ENCODE assay signal across 12 mouse cellular contexts in genomic region chr19:27919040-27919439, GRCm38 (mm10).
DNase-seq lines count a peak whose midpoint lies in the region; ATAC-seq lines count a peak whose summit lies in the region.
"Had no signal": no experiment of that assay in that cellular context is flagged by ENCODE, and none has a peak within 500 bp of the region (broad histone marks: within the 10 kb centered on the region; RNA-seq: fewer than 3 reads in every experiment).

No protein-coding gene starts in this region.

- DNase-seq in forebrain, embryonic 14.5 days (ENCODE audit: low spot score), result peak; percentile 10
- peak; percentile 12 to 13 for DNase-seq in kidney, postnatal 4 days
- no peak for DNase-seq in kidney, adult 18-20 months
- peak; percentile 33 for DNase-seq in thymus, postnatal 4 days
- no peak for DNase-seq in thymus, adult 18-20 months
- DNase-seq in c-Kit-positive CD71-positive TER-119-positive erythroid progenitor cells, embryonic 14.5 days (ENCODE audit: low spot score), result no peak
- DNase-seq: cerebellum, adult 8-10 months; right cerebral cortex, adult 18-20 months had no signal

- no peaks in the 10 kb centered on the region for H3K27me3 ChIP-seq in forebrain, embryonic 14.5 days (replicated peaks; ENCODE audit: control insufficient read depth, insufficient read depth, low read length)
- H3K27me3 ChIP-seq in forebrain, embryonic 15.5 days, result no peaks in the 10 kb centered on the region

- no peaks in the 10 kb centered on the region for H3K36me3 ChIP-seq in forebrain, embryonic 14.5 days (ENCODE audit: control insufficient read depth, insufficient read depth, low read length)
- no peaks in the 10 kb centered on the region for H3K36me3 ChIP-seq in forebrain, embryonic 15.5 days
- H3K36me3 ChIP-seq: limb, embryonic 10.5 days had no signal

- ATAC-seq in forebrain, embryonic 14.5 days, result no peak
- no peak for ATAC-seq in forebrain, embryonic 15.5 days (replicated peaks)
- no peak for ATAC-seq in inflammation-experienced regulatory T-cells, adult 6 months

- H3K4me2 ChIP-seq in forebrain, embryonic 14.5 days (ENCODE audit: low read length), result no peak overlapping the region
- H3K4me2 ChIP-seq in forebrain, embryonic 15.5 days (replicated peaks), result no peak overlapping the region

- WGBS in forebrain, embryonic 14.5 days, result 51% methylated on average over 2 of the region's 2 CpGs
- whole genome bisulfite sequencing in forebrain, embryonic 15.5 days, result 55% methylated on average over 2 of the region's 2 CpGs

- H3K4me3 ChIP-seq in forebrain, embryonic 14.5 days (ENCODE audit: low read depth, low read length), result no peak overlapping the region
- no peak overlapping the region for H3K4me3 ChIP-seq in forebrain, embryonic 15.5 days
- H3K4me3 ChIP-seq: limb, embryonic 10.5 days had no signal

- peaks cover 5% of the 10 kb centered on the region; the same call in 1 of the 2 replicates for H3K4me1 ChIP-seq in forebrain, embryonic 14.5 days (ENCODE audit: control insufficient read depth, insufficient read depth, low read length)
- peaks cover 9% of the 10 kb centered on the region for H3K4me1 ChIP-seq in forebrain, embryonic 15.5 days
- H3K4me1 ChIP-seq: limb, embryonic 10.5 days had no signal

- H3K27ac ChIP-seq in forebrain, embryonic 14.5 days (ENCODE audit: low read depth, low read length), result no peak overlapping the region
- no peak overlapping the region for H3K27ac ChIP-seq in forebrain, embryonic 15.5 days (replicated peaks)
- H3K27ac ChIP-seq: limb, embryonic 10.5 days; macrophage had no signal

- no peaks in the 10 kb centered on the region for H3K9me3 ChIP-seq in forebrain, embryonic 14.5 days (replicated peaks; ENCODE audit: control insufficient read depth, low read length)
- H3K9me3 ChIP-seq in forebrain, embryonic 15.5 days, result no peaks in the 10 kb centered on the region
- H3K9me3 ChIP-seq: limb, embryonic 10.5 days had no signal

- no peak overlapping the region for H3K9ac ChIP-seq in forebrain, embryonic 14.5 days (ENCODE audit: low read length)
- H3K9ac ChIP-seq in forebrain, embryonic 15.5 days (replicated peaks), result no peak overlapping the region

Comparison
In these comparisons a context has a peak if more than half of its experiments do, and no peak if none do; other contexts are left out.
1. DNase-seq: peak in forebrain, embryonic 14.5 days (single experiment), kidney, postnatal 4 days (2 of 2) and thymus, postnatal 4 days (single experiment); none in kidney, adult 18-20 months (single experiment), thymus, adult 18-20 months (0 of 2) and c-Kit-positive CD71-positive TER-119-positive erythroid progenitor cells, embryonic 14.5 days (single experiment).